Mouse (Mus musculus): ENCODE measurements at regions not wholly inside any gene's neighbourhood (a gene's known extent, or its start where the extent isn't known, plus 50 kb on each side); places are given as distances from the start of the nearest gene placed in this dataset.

- no peaks in the 10 kb centered on the region for H3K9me3 ChIP-seq (ENCODE audit: control insufficient read depth, low read length)
- no peaks in the 10 kb centered on the region for H3K27me3 ChIP-seq (replicated peaks; ENCODE audit: control insufficient read depth, insufficient read depth, low read length)
- H3K27ac ChIP-seq (ENCODE audit: low read depth) = no peak overlapping the region
- H3K4me2 ChIP-seq (ENCODE audit: low read length) = no peak overlapping the region
- DNase-seq (ENCODE audit: low spot score) (no peak), ATAC-seq (replicated peaks; ENCODE audit: low FRiP score, low TSS enrichment, low read depth) (no peak)
- 78% methylated on average over 6 of the region's 6 CpGs for WGBS
- no peak overlapping the region for H3K4me3 ChIP-seq (ENCODE audit: low read depth, low read length)
- H3K4me1 ChIP-seq (replicated peaks; ENCODE audit: control insufficient read depth, insufficient read depth, low read length) = no peaks in the 10 kb centered on the region
- no peak overlapping the region for H3K9ac ChIP-seq (ENCODE audit: low read length)
- H3K36me3 ChIP-seq (ENCODE audit: control insufficient read depth, insufficient read depth, low read length) = no peaks in the 10 kb centered on the region
Measured at GRCm38 (mm10) chr6:147686927-147687326, 211.3 kb downstream of the Ccdc91 start.

- ATAC-seq (replicated peaks; ENCODE audit: low FRiP score, low TSS enrichment, low read depth) (no peak), DNase-seq (ENCODE audit: low spot score) (no peak)
- no peaks in the 10 kb centered on the region for H3K27me3 ChIP-seq (replicated peaks; ENCODE audit: control insufficient read depth, insufficient read depth, low read length)
- WGBS = 85% methylated on average over 1 of the region's 1 CpGs
- no peak overlapping the region for H3K4me3 ChIP-seq (ENCODE audit: low read depth, low read length)
- no peak overlapping the region for H3K4me2 ChIP-seq (ENCODE audit: low read length)
- H3K4me1 ChIP-seq (replicated peaks; ENCODE audit: control insufficient read depth, insufficient read depth, low read length) = no peaks in the 10 kb centered on the region
- H3K9me3 ChIP-seq (ENCODE audit: control insufficient read depth, low read length) = no peaks in the 10 kb centered on the region
- no peak overlapping the region for H3K9ac ChIP-seq (ENCODE audit: low read length)
- H3K27ac ChIP-seq (ENCODE audit: low read depth) = no peak overlapping the region
- H3K36me3 ChIP-seq (ENCODE audit: control insufficient read depth, insufficient read depth, low read length) = no peaks in the 10 kb centered on the region
Measured at GRCm38 (mm10) chr6:147698255-147698654, 222.6 kb downstream of the Ccdc91 start.

GRCm38 (mm10) chr6:147699449-147699848 lies 223.8 kb downstream of the Ccdc91 start:
- ATAC-seq (replicated peaks; ENCODE audit: low FRiP score, low TSS enrichment, low read depth) = no peak
- 67% methylated on average over 3 of the region's 3 CpGs for WGBS
- DNase-seq (ENCODE audit: low spot score) = no peak
- Histone ChIP-seq H3K4me3 (ENCODE audit: low read depth, low read length) (no peak overlapping the region), H3K27me3 (replicated peaks; ENCODE audit: control insufficient read depth, insufficient read depth, low read length) (no peaks in the 10 kb centered on the region), H3K36me3 (ENCODE audit: control insufficient read depth, insufficient read depth, low read length) (no peaks in the 10 kb centered on the region), H3K4me1 (replicated peaks; ENCODE audit: control insufficient read depth, insufficient read depth, low read length) (no peaks in the 10 kb centered on the region), H3K27ac (ENCODE audit: low read depth) (no peak overlapping the region), H3K9me3 (ENCODE audit: control insufficient read depth, low read length) (no peaks in the 10 kb centered on the region), H3K9ac (ENCODE audit: low read length) (no peak overlapping the region), H3K4me2 (ENCODE audit: low read length) (no peak overlapping the region)

- no peaks in the 10 kb centered on the region for H3K36me3 ChIP-seq (ENCODE audit: control insufficient read depth, insufficient read depth, low read length)
- no peak overlapping the region for H3K4me2 ChIP-seq (ENCODE audit: low read length)
- H3K27ac ChIP-seq (ENCODE audit: low read depth) = no peak overlapping the region
- WGBS = 81% methylated on average over 2 of the region's 2 CpGs
- H3K4me1 ChIP-seq (replicated peaks; ENCODE audit: control insufficient read depth, insufficient read depth, low read length) = no peaks in the 10 kb centered on the region
- DNase-seq (ENCODE audit: low spot score) (no peak), ATAC-seq (replicated peaks; ENCODE audit: low FRiP score, low TSS enrichment, low read depth) (no peak)
- no peak overlapping the region for H3K4me3 ChIP-seq (ENCODE audit: low read depth, low read length)
- H3K27me3 ChIP-seq (replicated peaks; ENCODE audit: control insufficient read depth, insufficient read depth, low read length) = no peaks in the 10 kb centered on the region
- no peak overlapping the region for H3K9ac ChIP-seq (ENCODE audit: low read length)
- H3K9me3 ChIP-seq (ENCODE audit: control insufficient read depth, low read length) = no peaks in the 10 kb centered on the region
Measured at GRCm38 (mm10) chr6:147700629-147701028, 225.0 kb downstream of the Ccdc91 start.

GRCm38 (mm10) chr6:147701956-147702355 lies 226.3 kb downstream of the Ccdc91 start:
- ATAC-seq (replicated peaks; ENCODE audit: low FRiP score, low TSS enrichment, low read depth) = no peak
- H3K36me3 ChIP-seq (ENCODE audit: control insufficient read depth, insufficient read depth, low read length) = no peaks in the 10 kb centered on the region
- DNase-seq (ENCODE audit: low spot score) = no peak
- H3K27me3 ChIP-seq (replicated peaks; ENCODE audit: control insufficient read depth, insufficient read depth, low read length) = no peaks in the 10 kb centered on the region
- H3K9me3 ChIP-seq (ENCODE audit: control insufficient read depth, low read length) = no peaks in the 10 kb centered on the region
- H3K9ac ChIP-seq (ENCODE audit: low read length) = no peak overlapping the region
- no peak overlapping the region for H3K4me2 ChIP-seq (ENCODE audit: low read length)
- 55% methylated on average over 5 of the region's 5 CpGs for WGBS
- no peak overlapping the region for H3K4me3 ChIP-seq (ENCODE audit: low read depth, low read length)
- no peaks in the 10 kb centered on the region for H3K4me1 ChIP-seq (replicated peaks; ENCODE audit: control insufficient read depth, insufficient read depth, low read length)
- H3K27ac ChIP-seq (ENCODE audit: low read depth) = no peak overlapping the region

- Histone ChIP-seq H3K4me1 (replicated peaks; ENCODE audit: control insufficient read depth, insufficient read depth, low read length) (no peaks in the 10 kb centered on the region), H3K4me3 (ENCODE audit: low read depth, low read length) (no peak overlapping the region), H3K27ac (ENCODE audit: low read depth) (no peak overlapping the region), H3K27me3 (replicated peaks; ENCODE audit: control insufficient read depth, insufficient read depth, low read length) (no peaks in the 10 kb centered on the region), H3K4me2 (ENCODE audit: low read length) (no peak overlapping the region), H3K9ac (ENCODE audit: low read length) (no peak overlapping the region), H3K36me3 (ENCODE audit: control insufficient read depth, insufficient read depth, low read length) (no peaks in the 10 kb centered on the region), H3K9me3 (ENCODE audit: control insufficient read depth, low read length) (no peaks in the 10 kb centered on the region)
- ATAC-seq (replicated peaks; ENCODE audit: low FRiP score, low TSS enrichment, low read depth) (no peak), DNase-seq (ENCODE audit: low spot score) (no peak)
- 86% methylated on average over 5 of the region's 5 CpGs for WGBS
Measured at GRCm38 (mm10) chr6:147704297-147704696, 228.7 kb downstream of the Ccdc91 start.

- Histone ChIP-seq H3K27me3 (replicated peaks; ENCODE audit: control insufficient read depth, insufficient read depth, low read length) (no peaks in the 10 kb centered on the region), H3K9me3 (ENCODE audit: control insufficient read depth, low read length) (no peaks in the 10 kb centered on the region), H3K36me3 (ENCODE audit: control insufficient read depth, insufficient read depth, low read length) (no peaks in the 10 kb centered on the region), H3K4me2 (ENCODE audit: low read length) (no peak overlapping the region), H3K9ac (ENCODE audit: low read length) (no peak overlapping the region), H3K4me1 (replicated peaks; ENCODE audit: control insufficient read depth, insufficient read depth, low read length) (no peaks in the 10 kb centered on the region), H3K27ac (ENCODE audit: low read depth) (no peak overlapping the region), H3K4me3 (ENCODE audit: low read depth, low read length) (no peak overlapping the region)
- ATAC-seq (replicated peaks; ENCODE audit: low FRiP score, low TSS enrichment, low read depth) (no peak), DNase-seq (ENCODE audit: low spot score) (no peak)
- 60% methylated on average over 3 of the region's 3 CpGs for WGBS
Measured at GRCm38 (mm10) chr6:147705936-147706335, 230.3 kb downstream of the Ccdc91 start.

- no peaks in the 10 kb centered on the region for H3K4me1 ChIP-seq (replicated peaks; ENCODE audit: control insufficient read depth, insufficient read depth, low read length)
- H3K4me3 ChIP-seq (ENCODE audit: low read depth, low read length) = no peak overlapping the region
- no peaks in the 10 kb centered on the region for H3K9me3 ChIP-seq (ENCODE audit: control insufficient read depth, low read length)
- no peaks in the 10 kb centered on the region for H3K36me3 ChIP-seq (ENCODE audit: control insufficient read depth, insufficient read depth, low read length)
- ATAC-seq (replicated peaks; ENCODE audit: low FRiP score, low TSS enrichment, low read depth) = no peak
- WGBS = 74% methylated on average over 2 of the region's 2 CpGs
- no peaks in the 10 kb centered on the region for H3K27me3 ChIP-seq (replicated peaks; ENCODE audit: control insufficient read depth, insufficient read depth, low read length)
- no peak overlapping the region for H3K4me2 ChIP-seq (ENCODE audit: low read length)
- no peak overlapping the region for H3K9ac ChIP-seq (ENCODE audit: low read length)
- no peak for DNase-seq (ENCODE audit: low spot score)
- no peak overlapping the region for H3K27ac ChIP-seq (ENCODE audit: low read depth)
Measured at GRCm38 (mm10) chr6:147706741-147707140, 231.1 kb downstream of the Ccdc91 start.

GRCm38 (mm10) chr6:147718052-147718712 lies 242.6 kb downstream of the Ccdc91 start:
- H3K27me3 ChIP-seq (replicated peaks; ENCODE audit: control insufficient read depth, insufficient read depth, low read length) = no peaks in the 10 kb centered on the region
- no peaks in the 10 kb centered on the region for H3K36me3 ChIP-seq (ENCODE audit: control insufficient read depth, insufficient read depth, low read length)
- WGBS = 37% methylated on average over 8 of the region's 8 CpGs
- H3K4me3 ChIP-seq (ENCODE audit: low read depth, low read length) = no peak overlapping the region
- ATAC-seq (replicated peaks; ENCODE audit: low FRiP score, low TSS enrichment, low read depth) (no peak), DNase-seq (ENCODE audit: low spot score) (no peak)
- H3K4me2 ChIP-seq (ENCODE audit: low read length) = no peak overlapping the region
- H3K27ac ChIP-seq (ENCODE audit: low read depth) = no peak overlapping the region
- H3K9ac ChIP-seq (ENCODE audit: low read length) = no peak overlapping the region
- no peaks in the 10 kb centered on the region for H3K4me1 ChIP-seq (replicated peaks; ENCODE audit: control insufficient read depth, insufficient read depth, low read length)
- no peaks in the 10 kb centered on the region for H3K9me3 ChIP-seq (ENCODE audit: control insufficient read depth, low read length)
